Mouse (Mus musculus): ENCODE data around the gene Wdr91.

DNA sequence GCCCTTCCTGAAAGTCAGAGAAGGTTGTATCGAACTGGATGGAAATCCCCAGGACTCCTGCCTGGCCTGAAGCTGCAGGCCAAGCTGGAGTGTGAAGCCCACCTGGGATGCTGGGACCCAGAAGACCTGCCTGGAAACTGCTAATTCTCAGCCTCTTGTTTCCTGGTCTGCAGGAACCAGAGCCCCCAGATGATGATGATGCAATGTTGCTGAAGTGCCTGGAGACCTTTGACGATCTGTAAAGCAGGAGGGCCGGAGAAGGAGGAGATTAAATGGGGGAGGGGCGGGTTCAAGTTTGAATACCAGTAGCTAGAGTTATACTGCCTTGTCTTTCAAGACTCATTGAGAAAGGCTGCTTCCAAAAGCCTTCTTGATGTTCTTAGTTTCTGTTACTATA lies 28.3 kb upstream of the Wdr91 start:
- TF ChIP-seq CTCF (IDR thresholded peaks at IDR 0.05; ENCODE audit: borderline replicate concordance, extremely low read depth, insufficient read depth, insufficient read length) (no peak), POLR2A (IDR thresholded peaks at IDR 0.05; ENCODE audit: borderline replicate concordance, extremely low read depth, insufficient read depth, insufficient read length, poor library complexity, severe bottlenecking) (no peak)
